Mouse (Mus musculus) spleen, postnatal 14 days (tissue): ENCODE measurements around the gene Samt2.
"Not testable (repeated sequence)": the region's sequence is repeated elsewhere in the genome, so short reads cannot be mapped to it uniquely, and the experiment has no call there.

Experiments used
- DNase-seq, 2 experiments: peaks; one replicate each; pipeline ENCODE4 v3.0.0; 2021 to 2022; ENCODE audit warnings: low spot score in 2 of 2

The Samt2 gene

GRCm38 (mm10) chrX:154579260-154579659 lies at the start of gene Samt2:
Gene Samt2 (minus strand): TSS chrX:154579360.
- DNase-seq = not testable (repeated sequence)
